Mouse (Mus musculus) layer of hippocampus, adult 9-11 months (tissue): Measurements from ENCODE around the gene Epm2aip1.

Experiments
- DNase-seq: peaks from one replicate; pipeline ENCODE4 v3.0.0; 2022

Gene Epm2aip1

DNA sequence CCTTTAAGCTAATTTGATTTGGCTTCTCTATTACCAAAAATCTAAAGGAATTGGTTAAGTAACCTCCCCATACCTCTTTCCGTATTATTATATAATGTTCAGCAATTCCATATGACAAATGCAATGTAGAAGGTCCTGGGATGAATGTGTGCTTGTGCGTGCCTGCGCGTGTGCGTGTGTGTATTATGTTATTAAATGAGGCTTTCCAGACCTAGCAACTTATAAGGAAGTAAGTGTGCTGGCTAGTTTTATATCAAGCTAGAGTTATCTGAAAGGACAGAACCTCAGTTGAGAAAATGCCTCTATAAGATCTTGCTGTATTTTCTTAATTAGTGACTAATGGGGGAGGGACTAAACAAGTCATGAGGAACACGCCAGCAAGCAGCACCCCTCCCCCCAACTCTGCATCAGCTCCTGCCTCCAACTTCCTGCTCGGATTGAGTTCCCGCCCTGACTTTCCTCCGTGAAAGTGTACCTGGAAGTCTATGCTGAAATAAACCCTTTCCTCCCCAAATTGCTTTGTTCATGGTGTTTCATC, 17.6 kb downstream of the Epm2aip1 start:
- no peak for DNase-seq

DNA sequence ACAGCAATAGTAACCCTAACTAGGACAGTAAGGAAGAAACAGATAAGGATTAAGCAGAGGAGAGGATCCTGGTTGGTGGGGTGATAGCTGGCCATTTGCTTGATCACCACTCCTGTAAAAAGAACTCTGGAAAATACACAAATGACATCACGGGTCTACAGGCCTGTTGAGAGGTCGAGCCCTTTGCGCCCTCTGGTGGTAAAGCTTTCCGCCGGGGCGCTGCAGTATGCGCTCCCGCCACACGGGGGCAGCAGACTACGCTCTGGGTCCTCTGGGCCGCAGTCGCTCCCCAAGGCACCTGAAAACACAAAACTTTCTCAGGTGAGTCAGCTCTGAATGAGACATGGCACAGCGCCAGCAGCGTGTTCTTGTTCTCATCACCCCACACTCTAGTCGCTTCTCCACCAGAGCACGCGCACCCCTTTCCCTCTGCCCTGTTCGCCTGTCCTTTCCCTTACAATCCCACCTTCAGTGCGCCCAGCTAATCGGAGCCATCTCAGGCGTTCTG, 18.2 kb downstream of the Epm2aip1 start:
- peak; percentile 88 for DNase-seq

DNA sequence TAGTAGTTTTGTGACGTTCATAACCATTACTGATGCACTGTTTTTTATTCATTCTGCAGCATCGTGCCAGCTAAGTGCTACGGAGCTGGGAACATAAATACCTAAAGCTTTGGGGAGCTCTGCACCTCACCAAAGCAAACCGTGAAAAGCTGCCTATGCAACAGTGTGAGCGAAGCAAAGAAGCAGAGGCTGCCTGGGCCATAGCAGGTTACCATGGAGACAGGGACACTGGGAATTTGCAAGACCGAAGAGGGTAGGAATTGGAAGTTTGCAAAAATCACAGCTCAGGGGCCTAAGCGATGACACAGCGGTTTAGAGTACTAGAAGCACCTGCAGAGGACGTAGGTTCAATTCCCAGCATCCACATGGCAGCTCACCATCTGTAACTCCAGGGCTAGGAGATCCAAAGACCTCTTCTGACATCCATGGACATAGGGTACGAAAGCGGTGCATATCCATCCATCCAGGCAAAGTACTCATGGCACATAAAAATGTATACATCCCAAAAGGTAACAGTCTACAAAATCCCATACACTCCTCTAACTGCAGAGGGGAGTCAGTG, 18.9 kb downstream of the Epm2aip1 start:
- no peak for DNase-seq

- no peak for DNase-seq
Measured at GRCm38 (mm10) chr9:111293234-111293633, 21.5 kb downstream of the Epm2aip1 start.

- DNase-seq, result no peak
Measured at GRCm38 (mm10) chr9:111294911-111295310, 23.2 kb downstream of the Epm2aip1 start.

DNA sequence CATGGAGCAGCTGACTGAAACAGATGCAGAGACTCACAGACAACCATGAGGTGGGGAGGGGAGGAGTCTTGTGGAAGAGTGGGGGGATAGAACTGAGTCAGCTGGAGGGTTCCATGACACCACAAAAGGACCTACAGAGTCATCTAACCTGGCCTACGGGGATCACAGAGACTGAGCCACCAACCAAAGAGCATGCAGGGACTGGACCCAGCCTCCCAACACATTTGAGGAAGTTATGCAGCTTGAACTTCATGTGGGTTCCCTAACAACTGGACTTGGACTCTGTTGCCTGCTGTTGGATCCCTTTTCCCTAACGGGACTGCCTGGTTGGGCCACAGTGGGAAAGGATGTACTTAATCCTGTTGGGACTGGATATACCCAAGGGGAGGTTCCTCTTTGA, 23.6 kb downstream of the Epm2aip1 start:
- no peak for DNase-seq

DNA sequence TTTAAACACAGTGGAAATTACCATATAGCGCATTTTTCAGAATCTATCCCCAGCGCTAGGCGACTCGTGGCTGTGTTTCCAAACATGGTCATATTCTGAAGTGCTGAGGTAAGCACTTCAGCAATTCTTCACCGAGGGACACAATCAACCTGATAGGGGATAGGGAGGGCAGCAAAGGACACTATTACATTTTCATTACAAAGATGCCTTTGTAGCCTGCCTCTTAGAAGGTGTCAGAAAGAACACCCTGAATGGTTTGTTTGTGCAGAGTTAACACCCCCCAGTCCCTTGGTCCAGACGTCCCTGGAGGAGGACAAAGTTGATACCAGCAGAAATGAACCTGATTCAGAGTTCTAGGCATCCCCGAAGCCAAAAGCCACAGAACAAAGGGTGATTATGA, 24.7 kb downstream of the Epm2aip1 start:
- no peak for DNase-seq

DNA sequence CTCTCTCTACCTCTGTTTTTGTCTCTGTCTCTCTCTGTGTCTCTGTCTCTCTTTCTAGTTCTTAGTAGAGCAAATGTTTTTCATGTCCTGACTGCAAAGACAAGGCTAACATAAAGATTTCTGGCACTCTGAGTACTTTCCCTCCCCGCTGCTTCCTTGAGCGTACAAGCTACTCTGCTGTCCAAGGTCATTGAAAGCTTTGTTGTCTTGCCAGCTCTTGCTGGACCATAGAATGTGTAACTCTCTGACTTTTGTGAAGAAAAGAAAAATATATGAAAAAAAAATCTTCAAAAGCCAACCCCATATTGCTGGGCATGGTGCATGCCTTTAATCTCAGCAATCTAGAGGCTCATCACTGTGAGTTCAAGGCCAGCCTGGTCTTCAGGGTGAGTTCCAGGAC, 26.9 kb downstream of the Epm2aip1 start:
- DNase-seq, result no peak

DNA sequence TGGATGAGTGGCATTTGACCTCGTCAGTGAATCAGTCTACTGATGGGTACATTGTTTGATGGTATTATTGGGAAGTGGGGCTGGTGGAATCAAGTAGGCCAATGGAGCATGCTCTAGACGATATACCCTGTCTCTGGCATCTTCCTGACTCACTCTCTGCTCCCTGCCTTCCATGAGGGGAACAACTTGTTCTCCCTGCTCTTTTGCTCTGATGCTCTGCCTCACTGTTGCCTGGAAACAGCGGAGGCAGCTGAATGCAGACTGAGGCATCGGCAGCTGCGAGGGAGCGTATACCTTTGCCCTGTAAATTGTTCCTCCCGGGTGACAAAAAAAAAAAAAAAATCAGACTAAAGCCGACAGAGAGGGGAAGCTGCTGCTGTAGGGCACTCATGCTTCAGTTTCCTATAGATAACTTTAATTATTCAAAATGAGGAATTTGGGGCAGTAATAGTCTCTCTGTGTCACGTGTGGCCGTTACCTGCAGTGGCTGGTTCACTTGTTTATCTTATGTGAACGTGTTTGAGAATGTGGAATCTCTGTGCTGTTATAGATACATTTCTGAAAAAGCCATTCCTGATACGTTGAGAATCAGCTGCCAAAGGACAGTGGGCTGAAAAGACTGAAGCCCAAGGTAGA, 30.6 kb downstream of the Epm2aip1 start:
- peak; percentile 66 for DNase-seq

- peak; percentile 65 for DNase-seq
Measured at GRCm38 (mm10) chr9:111304036-111304435, 32.3 kb downstream of the Epm2aip1 start.

DNA sequence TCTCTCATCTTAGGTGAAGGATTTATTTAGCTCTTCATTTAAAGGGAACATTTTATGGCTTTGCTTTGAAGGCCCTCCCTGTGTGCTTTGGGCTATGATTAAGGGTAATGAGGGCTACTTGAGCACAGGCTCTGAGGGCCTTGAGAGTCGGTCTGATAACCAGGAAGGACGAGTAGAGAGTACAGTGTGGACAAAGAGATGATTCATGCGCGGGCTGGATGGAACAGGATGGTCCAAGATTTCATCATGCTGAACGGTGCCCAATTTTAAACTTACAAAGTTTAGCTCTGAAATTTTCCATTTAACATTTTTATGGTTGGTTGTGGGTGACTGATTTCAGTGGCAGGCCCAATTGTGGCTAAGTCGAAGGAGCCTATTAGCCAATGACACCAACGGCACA, 34.4 kb downstream of the Epm2aip1 start:
- no peak for DNase-seq

DNA sequence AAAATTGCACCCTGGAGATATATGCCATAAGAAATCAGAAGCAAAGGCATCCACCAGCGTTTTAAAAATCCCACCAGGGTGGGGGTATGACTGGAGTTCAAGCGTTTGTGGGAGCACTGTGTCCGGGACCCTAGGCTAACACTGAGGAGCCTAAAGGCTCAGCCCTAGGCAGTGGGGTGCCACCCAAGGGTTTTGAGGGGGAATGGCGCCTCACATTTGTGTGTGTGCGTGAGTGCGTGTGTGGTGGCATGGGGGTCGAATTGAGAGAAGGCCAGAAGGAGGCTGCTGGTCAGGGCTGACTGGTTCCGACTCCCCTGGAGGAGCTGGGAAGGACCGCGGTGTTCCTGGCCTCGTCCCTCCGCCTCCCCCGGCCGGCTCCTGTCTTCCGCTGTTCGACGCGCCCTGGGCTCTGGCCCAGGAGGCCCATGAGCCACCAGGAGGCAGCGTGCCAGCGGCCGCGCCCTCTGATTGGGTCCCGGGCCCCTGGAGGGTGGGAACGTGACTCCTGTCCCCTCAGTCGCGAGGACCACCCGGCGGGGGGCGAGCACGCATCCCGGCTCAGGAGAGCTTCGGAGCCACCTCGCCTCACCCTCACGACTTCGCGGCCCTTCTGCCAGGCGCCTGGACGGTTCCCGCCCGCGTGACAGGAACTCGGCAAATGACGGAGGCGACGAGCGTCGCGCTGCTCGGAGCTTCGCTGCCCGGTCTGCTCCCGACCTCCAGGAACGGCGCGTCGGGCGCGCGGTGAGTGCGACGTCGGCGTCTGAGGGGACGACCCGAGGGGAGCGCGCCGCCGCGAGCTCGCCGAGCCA, 39.5 kb downstream of the Epm2aip1 start, which contains the start of gene Trank1:
Gene Trank1 (plus strand): TSS at position 709 of the 812 bp plus-strand sequence.
- peak; percentile 38 for DNase-seq

GRCm38 (mm10) chr9:111311843-111312441, 40.2 kb downstream of the Epm2aip1 start:
- no peak for DNase-seq

DNA sequence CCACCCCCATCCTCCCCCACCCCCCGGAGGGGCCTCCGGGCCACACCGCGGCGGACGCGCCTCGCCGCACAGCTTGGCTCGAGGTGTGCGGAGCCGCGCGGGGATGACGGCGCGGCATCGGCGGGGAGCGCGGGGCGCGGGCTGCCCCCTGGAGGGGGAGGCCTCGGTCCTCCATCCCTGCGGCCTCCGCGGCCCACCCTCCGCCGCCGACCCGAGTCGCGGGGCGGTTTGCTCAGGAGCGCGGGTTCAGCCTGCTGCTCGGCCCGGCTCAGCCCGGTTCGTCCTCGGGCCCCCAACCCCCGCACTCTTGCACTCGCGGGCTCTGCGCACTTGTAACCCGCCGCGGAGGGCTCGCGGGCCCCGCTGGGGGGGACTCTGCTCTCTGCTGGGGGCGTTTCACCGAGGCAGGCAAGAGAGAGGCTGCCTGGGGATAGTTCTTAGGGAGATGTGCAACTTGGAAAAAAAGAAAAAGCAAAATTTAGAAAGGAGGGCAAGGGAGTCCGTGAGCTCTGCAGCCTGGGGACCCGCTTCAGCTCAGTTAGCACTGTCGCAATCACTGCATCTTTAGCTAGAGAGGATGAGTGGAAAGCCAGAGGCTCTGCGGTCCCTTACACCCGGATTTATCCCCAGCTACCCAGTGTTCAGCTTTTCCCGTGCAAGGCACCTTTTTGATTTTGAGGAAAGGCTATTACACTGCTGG, 40.9 kb downstream of the Epm2aip1 start:
- DNase-seq, result no peak

- peak; percentile 34 for DNase-seq
Measured at GRCm38 (mm10) chr9:111313299-111313698, 41.6 kb downstream of the Epm2aip1 start.

DNA sequence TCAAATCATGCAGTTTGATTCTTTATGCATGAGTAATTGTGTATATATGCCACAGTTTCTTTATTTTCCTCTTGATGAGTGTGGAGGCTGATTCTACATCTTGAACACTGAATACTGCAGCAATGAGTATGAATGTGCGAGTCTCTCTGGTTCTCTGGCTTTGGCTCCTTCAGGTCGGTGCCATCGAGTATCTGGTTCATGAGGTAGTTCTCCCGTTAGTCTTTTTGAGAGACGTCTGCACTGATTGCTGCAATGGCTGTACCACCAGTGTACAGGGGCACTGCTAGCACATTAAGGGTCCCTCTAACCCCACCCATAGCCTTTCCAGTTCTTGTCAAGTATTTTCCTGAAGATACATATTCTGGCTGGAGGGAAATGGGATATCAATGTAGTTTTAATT, 42.1 kb downstream of the Epm2aip1 start:
- no peak for DNase-seq

GRCm38 (mm10) chr9:111314219-111314618, 42.5 kb downstream of the Epm2aip1 start:
- DNase-seq, result peak; percentile 17

- no peak for DNase-seq
Measured at GRCm38 (mm10) chr9:111320912-111321311, 49.2 kb downstream of the Epm2aip1 start.

GRCm38 (mm10) chr9:111324881-111325280, 53.2 kb downstream of the Epm2aip1 start:
- no peak for DNase-seq
